Mouse (Mus musculus): ENCODE measurements at regions not wholly inside any gene's neighbourhood (a gene's known extent, or its start where the extent isn't known, plus 50 kb on each side); places are given as distances from the start of the nearest gene placed in this dataset.

- H3K27me3 ChIP-seq (replicated peaks; ENCODE audit: control insufficient read depth, insufficient read depth, low read length): no peaks in the 10 kb centered on the region
- H3K9ac ChIP-seq (replicated peaks; ENCODE audit: low read depth, low read length): no peak overlapping the region
- H3K9me3 ChIP-seq (ENCODE audit: control insufficient read depth, low read length): no peaks in the 10 kb centered on the region
- ATAC-seq: no peak
- H3K36me3 ChIP-seq (ENCODE audit: control insufficient read depth, insufficient read depth): no peaks in the 10 kb centered on the region
- H3K4me1 ChIP-seq (replicated peaks; ENCODE audit: control insufficient read depth, insufficient read depth, low read length): no peaks in the 10 kb centered on the region
- no peak overlapping the region for H3K4me2 ChIP-seq (ENCODE audit: low read length)
- H3K27ac ChIP-seq (ENCODE audit: low read length): no peak overlapping the region
- 52% methylated on average over 6 of the region's 6 CpGs for WGBS
- no peak overlapping the region for H3K4me3 ChIP-seq (replicated peaks; ENCODE audit: low read length)
Observed at GRCm38 (mm10) chr13:52268279-52268678, 262.8 kb downstream of the Diras2 start.

- H3K27me3 ChIP-seq (replicated peaks; ENCODE audit: control insufficient read depth, insufficient read depth, low read length): no peaks in the 10 kb centered on the region; the same call in 1 of the 2 replicates
- WGBS: 90% methylated on average over 19 of the region's 19 CpGs
- ATAC-seq: no peak
- no peak overlapping the region for H3K4me2 ChIP-seq (ENCODE audit: low read length)
- H3K4me3 ChIP-seq (replicated peaks; ENCODE audit: low read length): no peak overlapping the region
- H3K9me3 ChIP-seq (ENCODE audit: control insufficient read depth, low read length): no peaks in the 10 kb centered on the region
- no peak overlapping the region for H3K9ac ChIP-seq (replicated peaks; ENCODE audit: low read depth, low read length)
- H3K36me3 ChIP-seq (ENCODE audit: control insufficient read depth, insufficient read depth): no peaks in the 10 kb centered on the region
- H3K27ac ChIP-seq (ENCODE audit: low read length): no peak overlapping the region
- H3K4me1 ChIP-seq (replicated peaks; ENCODE audit: control insufficient read depth, insufficient read depth, low read length): peaks cover 3% of the 10 kb centered on the region; the same call in 1 of the 2 replicates
Observed at GRCm38 (mm10) chr13:52273502-52274246, 257.4 kb downstream of the Diras2 start.

GRCm38 (mm10) chr13:52275196-52275595 lies 255.9 kb downstream of the Diras2 start:
- no peak overlapping the region for H3K27ac ChIP-seq (ENCODE audit: low read length)

GRCm38 (mm10) chr13:52275675-52276074 lies 255.4 kb downstream of the Diras2 start:
- H3K4me2 ChIP-seq (ENCODE audit: low read length): peak overlapping the region; percentile 46
- no peaks in the 10 kb centered on the region for H3K36me3 ChIP-seq (ENCODE audit: control insufficient read depth, insufficient read depth)
- no peak overlapping the region for H3K27ac ChIP-seq (ENCODE audit: low read length)
- no peak overlapping the region for H3K9ac ChIP-seq (replicated peaks; ENCODE audit: low read depth, low read length)
- WGBS: 8% methylated on average over 8 of the region's 8 CpGs
- peak; percentile 83 for ATAC-seq
- peaks cover 3% of the 10 kb centered on the region; the same call in 1 of the 2 replicates for H3K4me1 ChIP-seq (replicated peaks; ENCODE audit: control insufficient read depth, insufficient read depth, low read length)
- 0 out of 2 replicates have a peak, but pooled peaks cover 2% of the 10 kb centered on the region for H3K9me3 ChIP-seq (ENCODE audit: control insufficient read depth, low read length)
- H3K27me3 ChIP-seq (replicated peaks; ENCODE audit: control insufficient read depth, insufficient read depth, low read length): no peaks in the 10 kb centered on the region; the same call in 1 of the 2 replicates
- 0 out of 2 replicates have a peak overlapping the region, but pooled peaks have one; percentile 15 for H3K4me3 ChIP-seq (replicated peaks; ENCODE audit: low read length)

More at GRCm38 (mm10) chr13:52275196-52275595, 255.9 kb downstream of the Diras2 start:
- H3K9me3 ChIP-seq (ENCODE audit: control insufficient read depth, low read length): 0 out of 2 replicates have a peak, but pooled peaks cover 2% of the 10 kb centered on the region
- H3K36me3 ChIP-seq (ENCODE audit: control insufficient read depth, insufficient read depth): no peaks in the 10 kb centered on the region
- H3K4me2 ChIP-seq (ENCODE audit: low read length): no peak overlapping the region
- H3K4me1 ChIP-seq (replicated peaks; ENCODE audit: control insufficient read depth, insufficient read depth, low read length): peaks cover 3% of the 10 kb centered on the region; the same call in 1 of the 2 replicates
- no peak overlapping the region for H3K9ac ChIP-seq (replicated peaks; ENCODE audit: low read depth, low read length)
- H3K27me3 ChIP-seq (replicated peaks; ENCODE audit: control insufficient read depth, insufficient read depth, low read length): no peaks in the 10 kb centered on the region; the same call in 1 of the 2 replicates
- 75% methylated on average over 5 of the region's 5 CpGs for WGBS
- H3K4me3 ChIP-seq (replicated peaks; ENCODE audit: low read length): no peak overlapping the region
- ATAC-seq: no peak

- no peak overlapping the region for H3K9ac ChIP-seq (replicated peaks; ENCODE audit: low read depth, low read length)
- no peak for ATAC-seq
- no peak overlapping the region for H3K4me2 ChIP-seq (ENCODE audit: low read length)
- H3K4me3 ChIP-seq (replicated peaks; ENCODE audit: low read length): no peak overlapping the region
- 0 out of 2 replicates have a peak, but pooled peaks cover 2% of the 10 kb centered on the region for H3K9me3 ChIP-seq (ENCODE audit: control insufficient read depth, low read length)
- 90% methylated on average over 3 of the region's 3 CpGs for WGBS
- H3K4me1 ChIP-seq (replicated peaks; ENCODE audit: control insufficient read depth, insufficient read depth, low read length): peaks cover 3% of the 10 kb centered on the region; the same call in 1 of the 2 replicates
- H3K27ac ChIP-seq (ENCODE audit: low read length): no peak overlapping the region
- H3K27me3 ChIP-seq (replicated peaks; ENCODE audit: control insufficient read depth, insufficient read depth, low read length): no peaks in the 10 kb centered on the region; the same call in 1 of the 2 replicates
- no peaks in the 10 kb centered on the region for H3K36me3 ChIP-seq (ENCODE audit: control insufficient read depth, insufficient read depth)
Observed at GRCm38 (mm10) chr13:52277195-52277594, 253.9 kb downstream of the Diras2 start.

GRCm38 (mm10) chr13:52278831-52279230 lies 252.2 kb downstream of the Diras2 start:
- H3K9me3 ChIP-seq (ENCODE audit: control insufficient read depth, low read length): 0 out of 2 replicates have a peak, but pooled peaks cover 2% of the 10 kb centered on the region
- WGBS: 84% methylated on average over 1 of the region's 1 CpGs
- no peak for ATAC-seq
- no peak overlapping the region for H3K9ac ChIP-seq (replicated peaks; ENCODE audit: low read depth, low read length)
- H3K4me1 ChIP-seq (replicated peaks; ENCODE audit: control insufficient read depth, insufficient read depth, low read length): peaks cover 3% of the 10 kb centered on the region; the same call in 1 of the 2 replicates
- no peak overlapping the region for H3K4me3 ChIP-seq (replicated peaks; ENCODE audit: low read length)
- no peak overlapping the region for H3K27ac ChIP-seq (ENCODE audit: low read length)
- no peaks in the 10 kb centered on the region; the same call in 1 of the 2 replicates for H3K27me3 ChIP-seq (replicated peaks; ENCODE audit: control insufficient read depth, insufficient read depth, low read length)
- H3K36me3 ChIP-seq (ENCODE audit: control insufficient read depth, insufficient read depth): no peaks in the 10 kb centered on the region
- no peak overlapping the region for H3K4me2 ChIP-seq (ENCODE audit: low read length)

GRCm38 (mm10) chr13:52279281-52279969 lies 251.7 kb downstream of the Diras2 start:
- Histone ChIP-seq H3K9ac (replicated peaks; ENCODE audit: low read depth, low read length) (no peak overlapping the region), H3K4me2 (ENCODE audit: low read length) (no peak overlapping the region), H3K36me3 (ENCODE audit: control insufficient read depth, insufficient read depth) (no peaks in the 10 kb centered on the region), H3K9me3 (ENCODE audit: control insufficient read depth, low read length) (0 out of 2 replicates have a peak, but pooled peaks cover 2% of the 10 kb centered on the region), H3K4me1 (replicated peaks; ENCODE audit: control insufficient read depth, insufficient read depth, low read length) (peaks cover 3% of the 10 kb centered on the region; the same call in 1 of the 2 replicates), H3K27ac (ENCODE audit: low read length) (no peak overlapping the region), H3K27me3 (replicated peaks; ENCODE audit: control insufficient read depth, insufficient read depth, low read length) (no peaks in the 10 kb centered on the region; the same call in 1 of the 2 replicates), H3K4me3 (replicated peaks; ENCODE audit: low read length) (no peak overlapping the region)
- 82% methylated on average over 11 of the region's 11 CpGs for WGBS
- no peak for ATAC-seq

- H3K4me1 ChIP-seq (replicated peaks; ENCODE audit: control insufficient read depth, insufficient read depth, low read length): peaks cover 3% of the 10 kb centered on the region; the same call in 1 of the 2 replicates
- H3K9me3 ChIP-seq (ENCODE audit: control insufficient read depth, low read length): 0 out of 2 replicates have a peak, but pooled peaks cover 2% of the 10 kb centered on the region
- H3K4me2 ChIP-seq (ENCODE audit: low read length): no peak overlapping the region
- no peak overlapping the region for H3K9ac ChIP-seq (replicated peaks; ENCODE audit: low read depth, low read length)
- WGBS: 89% methylated on average over 5 of the region's 5 CpGs
- H3K4me3 ChIP-seq (replicated peaks; ENCODE audit: low read length): no peak overlapping the region
- no peak for ATAC-seq
- no peaks in the 10 kb centered on the region; the same call in 1 of the 2 replicates for H3K27me3 ChIP-seq (replicated peaks; ENCODE audit: control insufficient read depth, insufficient read depth, low read length)
- no peak overlapping the region for H3K27ac ChIP-seq (ENCODE audit: low read length)
- H3K36me3 ChIP-seq (ENCODE audit: control insufficient read depth, insufficient read depth): no peaks in the 10 kb centered on the region
Observed at GRCm38 (mm10) chr13:52279970-52280348, 251.1 kb downstream of the Diras2 start.

- Histone ChIP-seq H3K9ac (replicated peaks; ENCODE audit: low read depth, low read length) (no peak overlapping the region), H3K27ac (ENCODE audit: low read length) (no peak overlapping the region), H3K4me3 (replicated peaks; ENCODE audit: low read length) (no peak overlapping the region), H3K27me3 (replicated peaks; ENCODE audit: control insufficient read depth, insufficient read depth, low read length) (no peaks in the 10 kb centered on the region; the same call in 1 of the 2 replicates), H3K9me3 (ENCODE audit: control insufficient read depth, low read length) (0 out of 2 replicates have a peak, but pooled peaks cover 2% of the 10 kb centered on the region), H3K4me1 (replicated peaks; ENCODE audit: control insufficient read depth, insufficient read depth, low read length) (no peaks in the 10 kb centered on the region), H3K4me2 (ENCODE audit: low read length) (no peak overlapping the region), H3K36me3 (ENCODE audit: control insufficient read depth, insufficient read depth) (no peaks in the 10 kb centered on the region)
- WGBS: 71% methylated on average over 2 of the region's 2 CpGs
- no peak for ATAC-seq
Observed at GRCm38 (mm10) chr13:52281271-52281670, 249.8 kb downstream of the Diras2 start.
